Mouse (Mus musculus): ENCODE data around the gene Tnni1.

Tnni1 gene

GRCm38 (mm10) chr1:135800192-135800950 lies 21.1 kb downstream of the Tnni1 start:
- peak in 1 of 2 experiments; percentile 35 for DNase-seq (ENCODE audit: low spot score in 2 of 2)

- no peak for DNase-seq (ENCODE audit: low spot score in 2 of 2)
These were observed 28.3 kb downstream of the Tnni1 start for GRCm38 (mm10) chr1:135807546-135807945.

- no peak for DNase-seq (ENCODE audit: low spot score in 2 of 2)
These were observed 30.9 kb downstream of the Tnni1 start for GRCm38 (mm10) chr1:135810180-135810579.

GRCm38 (mm10) chr1:135811016-135811646 lies 31.9 kb downstream of the Tnni1 start:
- peak; percentile 68 to 89 for DNase-seq (ENCODE audit: low spot score in 2 of 2)

- DNase-seq (ENCODE audit: low spot score in 2 of 2): no peak
These were observed 33.0 kb downstream of the Tnni1 start for GRCm38 (mm10) chr1:135812205-135812604.

- DNase-seq (ENCODE audit: low spot score in 2 of 2): no peak
These were observed 33.4 kb downstream of the Tnni1 start for GRCm38 (mm10) chr1:135812618-135813017.

GRCm38 (mm10) chr1:135813071-135813470 lies 33.8 kb downstream of the Tnni1 start:
- DNase-seq (ENCODE audit: low spot score in 2 of 2): no peak

GRCm38 (mm10) chr1:135813687-135814395 lies 34.6 kb downstream of the Tnni1 start:
- no peak for DNase-seq (ENCODE audit: low spot score in 2 of 2)

GRCm38 (mm10) chr1:135814531-135814930 lies 35.3 kb downstream of the Tnni1 start:
- no peak for DNase-seq (ENCODE audit: low spot score in 2 of 2)

GRCm38 (mm10) chr1:135817595-135817994 lies 38.4 kb downstream of the Tnni1 start:
- no peak for DNase-seq (ENCODE audit: low spot score in 2 of 2)

- peak in 1 of 2 experiments; percentile 51 for DNase-seq (ENCODE audit: low spot score in 2 of 2)
These were observed 39.4 kb downstream of the Tnni1 start, which contains the start of gene Lad1 for GRCm38 (mm10) chr1:135818481-135819086. Lad1 (plus strand) TSS chr1:135818598.

GRCm38 (mm10) chr1:135820071-135820470 lies 40.8 kb downstream of the Tnni1 start:
- no peak for DNase-seq (ENCODE audit: low spot score in 2 of 2)

- DNase-seq (ENCODE audit: low spot score in 2 of 2): no peak
These were observed 41.6 kb downstream of the Tnni1 start for GRCm38 (mm10) chr1:135820736-135821364.

GRCm38 (mm10) chr1:135821780-135822179 lies 42.5 kb downstream of the Tnni1 start:
- no peak for DNase-seq (ENCODE audit: low spot score in 2 of 2)

GRCm38 (mm10) chr1:135828918-135829317 lies 49.7 kb downstream of the Tnni1 start:
- DNase-seq (ENCODE audit: low spot score in 2 of 2): no peak

- DNase-seq (ENCODE audit: low spot score in 2 of 2): no peak
These were observed 55.1 kb downstream of the Tnni1 start for GRCm38 (mm10) chr1:135834206-135834859.

GRCm38 (mm10) chr1:135834983-135835382 lies 55.7 kb downstream of the Tnni1 start:
- no peak for DNase-seq (ENCODE audit: low spot score in 2 of 2)

GRCm38 (mm10) chr1:135835716-135836483 lies 56.7 kb downstream of the Tnni1 start, which contains the start of gene Tnnt2:
Tnnt2 (plus strand) TSS chr1:135836354.
- peak in 1 of 2 experiments; percentile 35 for DNase-seq (ENCODE audit: low spot score in 2 of 2)

- DNase-seq (ENCODE audit: low spot score in 2 of 2): no peak
These were observed 59.4 kb downstream of the Tnni1 start for GRCm38 (mm10) chr1:135838626-135839025.

- DNase-seq (ENCODE audit: low spot score in 2 of 2): no peak
These were observed 59.8 kb downstream of the Tnni1 start for GRCm38 (mm10) chr1:135839065-135839464.
